In genomic region chr15:79192885-79193845, GRCm38 (mm10) we compare ENCODE assay signal across 9 mouse cellular contexts. TPM values are rescaled to one million over a fixed set of nuclear protein-coding genes. Genes with fewer than 3 reads are reported as not detected.
DNase-seq lines count a peak whose midpoint lies in the region.
"Had no signal": no experiment of that assay in that cellular context is flagged by ENCODE, and none has a peak within 500 bp of the region (broad histone marks: within the 10 kb centered on the region; RNA-seq: fewer than 3 reads in every experiment).

No protein-coding gene starts in this region.

- 0 out of 2 replicates have a peak overlapping the region, but pooled peaks have one; percentile 15 for H3K4me3 ChIP-seq in heart, embryonic 10.5 days

- H3K4me1 ChIP-seq in heart, embryonic 10.5 days, result peaks cover 39% of the 10 kb centered on the region

- H3K27ac ChIP-seq in heart, embryonic 10.5 days, result peak overlapping the region; percentile 68

- H3K27me3 ChIP-seq in heart, embryonic 10.5 days (ENCODE audit: insufficient read depth, poor library complexity, severe bottlenecking), result 0 out of 2 replicates have a peak, but pooled peaks cover 10% of the 10 kb centered on the region

- 43% methylated on average over 26 of the region's 27 CpGs for WGBS in heart, embryonic 10.5 days

- DNase-seq in frontal cortex, postnatal 10 days (ENCODE audit: low spot score in 2 of 2), result peak; percentile 47 to 51
- no peak for DNase-seq in frontal cortex, postnatal 25 days (ENCODE audit: low spot score in 2 of 2)
- DNase-seq in brain, embryonic 18.5 days (ENCODE audit: low read depth, low spot score), result peak; percentile 56
- no peak for DNase-seq in heart, embryonic 10.5 days (ENCODE audit: low spot score)
- DNase-seq in layer of hippocampus, postnatal 10 days (ENCODE audit: low spot score in 2 of 2), result peak; percentile 66 to 72
- DNase-seq in mesoderm, embryonic 11.5 days (ENCODE audit: low read depth, low spot score), result peak; percentile 75
- DNase-seq in telencephalon, adult 2 months (ENCODE audit: low read depth, low spot score), result peak; percentile 70
- DNase-seq in thymus, postnatal 36 days, result no peak

- no peaks in the 10 kb centered on the region for H3K36me3 ChIP-seq in heart, embryonic 10.5 days

- no peaks in the 10 kb centered on the region for H3K9me3 ChIP-seq in heart, embryonic 10.5 days

RNA-seq across cellular contexts. Expression of gene Sox10, which starts 28.1 kb away (rescaled TPM):
- polyA plus RNA-seq in heart, embryonic 10.5 days (2016; fragmentation: Nextera tagmentation; extraction: Ambion mirVana), result 0.34 and 1.6 TPM in 2 replicates
- 10 to 100 TPM; 35.7 to 38.0 TPM for total RNA-seq in layer of hippocampus, postnatal 10 days (2021)
- total RNA-seq: hematopoietic stem cell, adult 5-6 weeks had no signal

RNA-seq across cellular contexts. Expression of gene Pick1, which starts 35.8 kb away (rescaled TPM):
- 41.0 and 41.3 TPM in 2 replicates for polyA plus RNA-seq in heart, embryonic 10.5 days (2016; fragmentation: Nextera tagmentation; extraction: Ambion mirVana)
- total RNA-seq in layer of hippocampus, postnatal 10 days (2021), result 10 to 100 TPM; 53.0 to 55.1 TPM

RNA-seq across cellular contexts. Expression of gene Gm49486, which starts 36.0 kb away (rescaled TPM):
- polyA plus RNA-seq in heart, embryonic 10.5 days (2016; fragmentation: Nextera tagmentation; extraction: Ambion mirVana), result 0.16 and 0.39 TPM in 2 replicates
- total RNA-seq in layer of hippocampus, postnatal 10 days (2021), result 1 to 10 TPM in 1 of 2 experiments, under 1 TPM in 1; 0.80 to 1.0 TPM
- total RNA-seq: hematopoietic stem cell, adult 5-6 weeks had no signal

RNA-seq across cellular contexts. Expression of gene 1700088E04Rik, which starts 52.1 kb away (rescaled TPM):
- polyA plus RNA-seq in heart, embryonic 10.5 days (2016; fragmentation: Nextera tagmentation; extraction: Ambion mirVana), result 6.0 and 8.1 TPM in 2 replicates
- 10 to 100 TPM; 14.7 to 15.4 TPM for total RNA-seq in layer of hippocampus, postnatal 10 days (2021)

RNA-seq across cellular contexts. Expression of gene Polr2f, which starts 52.4 kb away (rescaled TPM):
- 289 and 326 TPM in 2 replicates for polyA plus RNA-seq in heart, embryonic 10.5 days (2016; fragmentation: Nextera tagmentation; extraction: Ambion mirVana)
- 100 to 1,000 TPM; 120 to 138 TPM for total RNA-seq in layer of hippocampus, postnatal 10 days (2021)

Comparison
In these comparisons a context has a peak if more than half of its experiments do, and no peak if none do; other contexts are left out.
1. DNase-seq: peak in frontal cortex, postnatal 10 days (2 of 2), brain, embryonic 18.5 days (single experiment), layer of hippocampus, postnatal 10 days (2 of 2), mesoderm, embryonic 11.5 days (single experiment) and telencephalon, adult 2 months (single experiment); none in frontal cortex, postnatal 25 days (0 of 2), heart, embryonic 10.5 days (single experiment) and thymus, postnatal 36 days (0 of 2).